Mouse (Mus musculus) monocyte, adult 5-6 weeks (primary cell): ENCODE measurements around the gene Tmem117. TPM values are rescaled to one million over a fixed set of nuclear protein-coding genes. Genes with fewer than 3 reads are reported as not detected.

ENCODE experiments used
- ATAC-seq: fragments of 153-309, 156-312 bp; replicated peaks from 2 replicates; pipeline ENCODE4 v1.8.0; 2017; ENCODE audit warnings: mild to moderate bottlenecking; ENCODE audit not compliant: low TSS enrichment, insufficient number of reproducible peaks, severe bottlenecking, poor library complexity, low FRiP score
- total RNA-seq: library from RNA; stranded (forward); fragments of 200-1000, 200-491, 200-594 nt; gene quantifications from 3 replicates; pipeline ENCODE4 v1.2.3, GENCODE M21; 2017

Gene Tmem117
- total RNA-seq, 1 experiment from 2014 or later: not detected

- ATAC-seq: no peak
Measured at GRCm38 (mm10) chr15:94687629-94688028, 58.6 kb downstream of the Tmem117 start.

- no peak for ATAC-seq
Measured at GRCm38 (mm10) chr15:94689195-94689883, 60.3 kb downstream of the Tmem117 start.

GRCm38 (mm10) chr15:94689884-94690231 is 60.8 kb downstream of the Tmem117 start:
- no peak for ATAC-seq

- ATAC-seq: no peak
Measured at GRCm38 (mm10) chr15:94722759-94723158, 93.7 kb downstream of the Tmem117 start.

- no peak for ATAC-seq
Measured at GRCm38 (mm10) chr15:94732104-94732503, 103.1 kb downstream of the Tmem117 start.

- ATAC-seq: no peak
Measured at GRCm38 (mm10) chr15:94769227-94769626, 140.2 kb downstream of the Tmem117 start.

GRCm38 (mm10) chr15:94770832-94771578 is 142.0 kb downstream of the Tmem117 start:
- ATAC-seq: no peak

GRCm38 (mm10) chr15:94771691-94772090 is 142.7 kb downstream of the Tmem117 start:
- ATAC-seq: no peak

- no peak for ATAC-seq
Measured at GRCm38 (mm10) chr15:94776119-94777069, 147.4 kb downstream of the Tmem117 start.

- ATAC-seq: no peak
Measured at GRCm38 (mm10) chr15:94781556-94781955, 152.5 kb downstream of the Tmem117 start.

- ATAC-seq: no peak
Measured at GRCm38 (mm10) chr15:94793455-94793854, 164.4 kb downstream of the Tmem117 start.

- ATAC-seq: no peak
Measured at GRCm38 (mm10) chr15:94795484-94795883, 166.5 kb downstream of the Tmem117 start.

- no peak for ATAC-seq
Measured at GRCm38 (mm10) chr15:94798236-94798635, 169.2 kb downstream of the Tmem117 start.

- no peak for ATAC-seq
Measured at GRCm38 (mm10) chr15:94801462-94801861, 172.4 kb downstream of the Tmem117 start.

- ATAC-seq: no peak
Measured at GRCm38 (mm10) chr15:94802820-94803219, 173.8 kb downstream of the Tmem117 start.

- ATAC-seq: no peak
Measured at GRCm38 (mm10) chr15:94803624-94804342, 174.8 kb downstream of the Tmem117 start.

- no peak for ATAC-seq
Measured at GRCm38 (mm10) chr15:94806005-94806404, 177.0 kb downstream of the Tmem117 start.

- no peak for ATAC-seq
Measured at GRCm38 (mm10) chr15:94811550-94811949, 182.5 kb downstream of the Tmem117 start.
